Mouse (Mus musculus) liver, embryonic 11.5 days (tissue): ENCODE measurements at regions not wholly inside any gene's neighbourhood (a gene's known extent, or its start where the extent isn't known, plus 50 kb on each side); places are given as distances from the start of the nearest gene placed in this dataset.

Experiments
- ATAC-seq: fragments of 200-750 bp; cut with Nextera tagmentation; replicated peaks from 2 replicates; pipeline ENCODE4 v1.8.0; 2017; ENCODE audit warnings: moderate number of reproducible peaks, mild to moderate bottlenecking, moderate TSS enrichment, moderate library complexity; ENCODE audit not compliant: low FRiP score
- DNase-seq: peaks from one replicate; pipeline ENCODE4 v3.0.0-alpha.2; 2017; ENCODE audit warnings: low spot score
- H3K27ac ChIP-seq: fragments of 300-500 bp; sonication (generic); 2 replicates; pipeline ENCODE4 v1.5.1; 2014; ENCODE audit warnings: mild to moderate bottlenecking, low read depth, low read length, control low read depth
- H3K27me3 ChIP-seq: fragments of 300-500 bp; sonication (generic); replicated peaks from 2 replicates; pipeline ENCODE4 v1.6.1; 2014; ENCODE audit warnings: low read length, mixed read lengths; ENCODE audit not compliant: control insufficient read depth, insufficient read depth
- H3K36me3 ChIP-seq: fragments of 300-500 bp; sonication (generic); 2 replicates; pipeline ENCODE4 v1.6.1; 2014; ENCODE audit warnings: mild to moderate bottlenecking, low read length, moderate library complexity, mixed read lengths; ENCODE audit not compliant: control insufficient read depth, insufficient read depth
- H3K4me1 ChIP-seq: fragments of 300-500 bp; sonication (generic); replicated peaks from 2 replicates; pipeline ENCODE4 v1.6.1; 2014; ENCODE audit warnings: low read length, mixed read lengths; ENCODE audit not compliant: control insufficient read depth, insufficient read depth
- H3K4me2 ChIP-seq: fragments of 300-500 bp; sonication (generic); 2 replicates; pipeline ENCODE4 v1.6.1; 2014; ENCODE audit warnings: mild to moderate bottlenecking, control low read depth, moderate library complexity
- H3K4me3 ChIP-seq: fragments of 300-500 bp; sonication (generic); 2 replicates; pipeline ENCODE4 v1.5.1; 2014; ENCODE audit warnings: low read depth, low read length, control low read depth
- H3K9ac ChIP-seq: fragments of 300-500 bp; sonication (generic); 2 replicates; pipeline ENCODE4 v1.6.1; 2014; ENCODE audit warnings: low read depth, low read length, control low read depth
- H3K9me3 ChIP-seq: fragments of 300-500 bp; sonication (generic); 2 replicates; pipeline ENCODE4 v1.6.1; 2016; ENCODE audit warnings: low read length, inconsistent platforms, mixed read lengths; ENCODE audit not compliant: control insufficient read depth
- WGBS: fragments of 180-500 bp; shearing (Covaris S2); extraction: QIAGEN DNeasy Blood & Tissue Kit; methylation state at CpG from one replicate; pipeline ENCODE4 v1.1.7; 2014; 5-methylcytosine and 5-hydroxymethylcytosine counted together

DNA sequence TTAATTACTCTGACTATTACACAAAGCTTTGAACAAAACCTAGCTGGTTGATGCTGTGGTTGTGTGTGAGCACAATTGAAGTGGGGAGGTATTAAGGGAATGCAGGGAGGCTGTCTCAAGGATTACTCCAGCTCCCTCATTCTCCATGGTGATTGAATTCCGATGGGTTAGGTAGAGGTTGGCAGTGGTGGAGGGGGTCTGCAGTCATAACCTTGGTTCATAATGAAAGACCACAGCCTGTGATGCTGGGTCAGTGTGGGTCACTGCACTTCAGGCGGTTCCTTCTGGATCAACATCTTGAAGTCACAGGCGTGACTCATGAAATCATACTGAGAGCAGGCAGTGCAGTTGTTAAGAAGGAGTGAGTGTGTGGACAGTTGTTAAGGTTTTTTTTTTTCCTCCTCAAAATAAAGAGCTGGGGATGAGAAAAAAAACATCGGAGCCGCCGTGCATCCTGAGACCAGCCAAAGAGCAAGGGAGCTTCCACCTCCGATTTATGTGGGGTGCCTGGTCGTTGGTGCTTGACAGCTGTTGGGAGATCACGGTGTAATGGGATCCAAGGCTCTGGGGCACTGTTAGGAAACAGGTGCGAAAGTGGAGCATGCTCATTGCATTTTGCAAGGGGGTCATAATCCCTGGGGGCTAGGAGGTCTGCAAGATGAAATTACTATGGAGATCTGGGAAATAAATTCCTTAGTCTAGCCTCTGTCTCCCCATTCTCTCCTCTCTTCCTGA lies 161.5 kb upstream of the Cops8 start:
- Histone ChIP-seq H3K4me2 (no peak overlapping the region), H3K36me3 (no peaks in the 10 kb centered on the region), H3K9ac (no peak overlapping the region), H3K27me3 (no peaks in the 10 kb centered on the region), H3K9me3 (no peaks in the 10 kb centered on the region), H3K27ac (no peak overlapping the region), H3K4me3 (no peak overlapping the region), H3K4me1 (no peaks in the 10 kb centered on the region)
- 75% methylated on average over 10 of the region's 10 CpGs for WGBS
- no peak for DNase-seq
- ATAC-seq: no peak

DNA sequence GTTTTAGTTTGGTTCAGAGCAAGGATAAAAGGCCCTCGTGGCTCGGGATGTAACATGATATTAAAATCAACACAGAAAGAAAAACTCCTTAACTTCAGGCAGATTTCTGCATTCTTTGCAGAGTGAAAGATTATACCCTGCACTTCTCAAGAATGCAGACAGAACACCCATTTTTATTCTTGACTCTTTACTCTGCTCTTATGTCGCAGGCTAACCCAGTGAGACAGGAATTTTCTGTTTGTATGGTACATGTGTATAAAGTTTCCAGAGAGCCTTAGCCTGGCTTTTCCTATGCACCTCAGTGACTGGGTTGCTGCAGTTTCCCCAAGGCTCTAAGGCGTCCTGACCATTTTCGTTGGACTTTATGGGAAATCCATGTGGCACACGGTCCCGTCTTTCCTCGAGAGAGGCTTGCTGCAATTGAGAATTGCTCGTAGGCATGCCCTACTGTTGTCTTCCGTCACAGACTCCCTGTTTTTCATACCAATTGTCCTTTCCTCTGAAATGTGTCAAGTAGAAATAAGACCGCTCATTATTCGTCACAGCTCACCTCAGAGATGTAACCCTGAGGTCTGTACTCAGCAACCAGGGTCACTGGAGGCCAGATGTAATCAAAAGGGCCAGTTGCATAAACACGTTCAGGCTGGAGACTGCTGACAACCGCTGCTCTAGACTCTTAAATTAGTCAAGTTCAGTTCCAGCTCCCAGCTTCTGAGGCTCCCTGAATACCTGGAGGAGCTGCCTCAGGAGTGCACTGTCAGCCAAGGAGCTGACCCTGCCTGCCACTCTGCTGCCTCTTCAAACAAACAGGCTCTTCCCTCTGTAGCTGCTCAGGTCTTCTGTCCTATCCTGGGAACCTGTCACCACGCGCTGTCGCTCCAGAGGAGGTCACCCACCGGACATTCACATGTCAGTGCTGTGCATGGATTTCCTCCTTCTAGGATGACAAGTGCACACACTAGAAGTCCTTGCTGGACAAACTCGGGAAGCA lies 160.2 kb upstream of the Cops8 start:
- H3K4me2 ChIP-seq: no peak overlapping the region
- no peak overlapping the region for H3K9ac ChIP-seq
- no peaks in the 10 kb centered on the region for H3K27me3 ChIP-seq
- no peaks in the 10 kb centered on the region for H3K36me3 ChIP-seq
- no peak overlapping the region for H3K4me3 ChIP-seq
- DNase-seq (no peak), ATAC-seq (no peak)
- no peaks in the 10 kb centered on the region for H3K9me3 ChIP-seq
- no peaks in the 10 kb centered on the region for H3K4me1 ChIP-seq
- H3K27ac ChIP-seq: no peak overlapping the region
- 65% methylated on average over 19 of the region's 19 CpGs for WGBS

DNA sequence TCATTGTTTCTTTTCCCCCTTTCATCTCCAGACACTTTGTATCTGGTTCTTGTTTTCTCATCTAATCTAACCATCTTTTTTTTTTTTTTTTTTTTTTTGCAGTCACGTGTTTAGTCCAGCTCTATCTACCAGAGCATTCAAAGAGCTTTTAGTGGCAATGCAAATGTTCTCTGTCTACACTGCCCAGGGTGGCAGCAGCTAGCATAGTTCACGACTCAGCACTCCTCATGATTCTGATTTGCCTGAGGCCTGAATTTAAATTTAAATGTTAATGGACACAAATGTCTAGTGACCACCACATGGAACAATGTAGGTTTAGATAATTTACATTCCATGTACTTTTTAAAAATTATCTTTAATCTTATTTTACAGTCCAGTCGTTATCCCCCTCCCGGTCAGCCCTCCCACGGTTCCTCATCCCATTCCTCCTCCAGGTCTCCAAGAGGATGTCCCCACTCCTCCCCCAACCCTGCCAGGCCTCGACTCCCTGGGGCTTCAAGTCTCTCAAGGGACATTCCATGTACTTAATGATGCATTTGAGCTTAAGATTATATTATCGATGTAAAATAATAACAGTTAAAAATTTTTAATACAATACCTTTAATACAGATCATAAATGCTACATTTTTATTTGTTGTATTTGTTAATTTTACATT lies 153.1 kb upstream of the Cops8 start:
- no peak for DNase-seq
- Histone ChIP-seq H3K4me2 (no peak overlapping the region), H3K4me3 (no peak overlapping the region), H3K4me1 (no peaks in the 10 kb centered on the region), H3K27ac (no peak overlapping the region), H3K9me3 (no peaks in the 10 kb centered on the region), H3K9ac (no peak overlapping the region), H3K27me3 (no peaks in the 10 kb centered on the region), H3K36me3 (no peaks in the 10 kb centered on the region)
- no peak for ATAC-seq
- 53% methylated on average over 7 of the region's 7 CpGs for WGBS

DNA sequence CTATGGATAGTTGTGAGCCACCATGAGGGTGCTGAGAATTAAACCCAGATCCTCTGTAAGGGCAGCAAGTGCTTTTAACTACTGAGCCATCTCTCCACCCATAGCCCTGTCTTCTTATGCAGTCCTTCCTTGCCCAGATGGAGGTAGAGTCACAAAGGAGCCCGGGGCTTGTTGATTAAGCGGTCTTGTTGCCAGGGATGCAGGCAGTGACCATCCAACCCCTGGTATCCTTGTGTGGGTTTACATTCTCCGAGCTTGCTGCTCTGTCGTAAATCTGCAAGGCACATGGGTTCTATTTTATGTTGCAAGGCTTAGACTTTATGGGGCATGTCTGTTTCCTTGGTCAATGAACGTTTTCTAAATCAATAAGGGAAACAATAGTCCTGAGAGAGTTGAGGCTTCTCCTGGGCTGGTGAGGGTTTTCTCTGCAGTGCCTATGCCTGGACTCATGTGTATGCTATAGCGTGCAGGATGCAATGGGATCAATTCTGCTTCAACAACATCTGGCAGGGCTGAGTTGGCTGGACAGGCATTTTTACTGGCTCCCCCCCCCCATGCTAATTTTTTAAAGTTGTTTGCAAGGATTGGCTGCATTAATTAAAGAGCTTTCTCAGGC lies 150.7 kb upstream of the Cops8 start:
- 74% methylated on average over 6 of the region's 6 CpGs for WGBS
- no peaks in the 10 kb centered on the region for H3K36me3 ChIP-seq
- no peaks in the 10 kb centered on the region for H3K9me3 ChIP-seq
- H3K9ac ChIP-seq: no peak overlapping the region
- no peaks in the 10 kb centered on the region for H3K4me1 ChIP-seq
- DNase-seq: no peak
- no peak for ATAC-seq
- no peak overlapping the region for H3K27ac ChIP-seq
- no peaks in the 10 kb centered on the region for H3K27me3 ChIP-seq
- H3K4me3 ChIP-seq: no peak overlapping the region
- H3K4me2 ChIP-seq: no peak overlapping the region

DNA sequence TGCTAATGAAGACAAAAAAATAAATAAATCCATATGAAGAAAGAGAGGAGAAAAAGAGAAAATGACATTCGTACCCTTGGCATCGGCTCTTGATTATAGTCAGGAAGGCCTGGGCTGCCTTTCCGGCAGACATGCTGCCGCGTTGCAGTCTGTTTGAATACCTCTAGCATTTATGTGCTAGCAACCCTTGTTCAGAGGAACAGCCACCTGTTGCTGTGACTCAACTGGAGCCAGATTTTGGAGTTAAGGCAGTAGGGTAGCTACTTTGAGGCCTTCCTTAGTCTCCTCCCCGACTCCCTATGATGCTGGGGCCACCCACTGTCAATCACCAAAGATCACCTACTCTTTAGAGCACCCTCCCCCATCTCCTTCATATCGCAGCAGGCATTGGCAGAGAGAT lies 148.5 kb upstream of the Cops8 start:
- Histone ChIP-seq H3K27ac (no peak overlapping the region), H3K36me3 (no peaks in the 10 kb centered on the region), H3K4me2 (no peak overlapping the region), H3K9me3 (no peaks in the 10 kb centered on the region), H3K4me3 (no peak overlapping the region), H3K27me3 (no peaks in the 10 kb centered on the region), H3K9ac (no peak overlapping the region), H3K4me1 (peaks cover 4% of the 10 kb centered on the region; the same call in 1 of the 2 replicates)
- 62% methylated on average over 7 of the region's 7 CpGs for WGBS
- ATAC-seq (no peak), DNase-seq (no peak)

DNA sequence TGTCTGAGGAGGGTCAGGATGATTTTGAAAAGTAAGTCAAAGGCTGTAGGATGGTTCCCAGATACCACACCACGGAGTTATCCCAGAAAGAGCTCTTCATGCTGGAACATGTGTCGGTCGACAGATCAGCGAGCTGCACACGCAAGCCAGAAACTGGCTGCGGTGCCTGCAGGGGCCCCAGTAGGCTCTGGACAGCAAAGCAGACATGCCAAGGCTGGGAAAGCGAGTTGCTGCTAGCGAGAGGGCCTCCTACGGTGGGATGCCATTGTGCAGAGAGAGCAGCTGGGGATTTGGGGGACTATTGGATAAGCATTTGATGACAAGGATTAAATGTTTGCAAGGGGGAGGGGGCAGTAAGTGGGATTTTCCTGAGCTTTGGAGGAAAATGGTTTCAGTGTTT lies 145.4 kb upstream of the Cops8 start:
- Histone ChIP-seq H3K4me1 (peaks cover 4% of the 10 kb centered on the region; the same call in 1 of the 2 replicates), H3K27ac (no peak overlapping the region; the same call in 1 of the 2 replicates), H3K9ac (no peak overlapping the region), H3K9me3 (no peaks in the 10 kb centered on the region), H3K36me3 (no peaks in the 10 kb centered on the region), H3K27me3 (no peaks in the 10 kb centered on the region), H3K4me2 (no peak overlapping the region), H3K4me3 (no peak overlapping the region)
- no peak for ATAC-seq
- WGBS: 31% methylated on average over 9 of the region's 9 CpGs
- DNase-seq: no peak

DNA sequence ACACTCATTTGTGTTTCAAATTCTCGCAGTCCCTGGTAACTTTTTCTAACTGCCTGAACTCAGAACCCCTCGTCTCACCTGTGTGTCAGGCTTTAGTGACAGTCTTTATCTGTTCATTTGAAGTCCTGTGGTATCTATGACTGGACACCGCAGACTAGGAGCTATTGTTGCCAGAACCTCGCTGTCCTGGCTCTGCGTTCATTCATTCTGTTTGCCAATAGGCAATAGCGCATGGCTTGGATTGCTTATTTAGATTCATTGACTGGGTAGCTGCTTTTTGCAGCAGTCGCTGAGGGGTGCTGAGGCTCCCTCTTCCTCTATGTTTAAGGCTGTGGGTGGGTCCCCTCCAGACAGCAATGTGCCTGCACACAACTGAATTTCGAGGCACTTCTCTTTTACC lies 144.6 kb upstream of the Cops8 start:
- ATAC-seq (no peak), DNase-seq (no peak)
- H3K9ac ChIP-seq: no peak overlapping the region
- no peaks in the 10 kb centered on the region for H3K9me3 ChIP-seq
- 77% methylated on average over 8 of the region's 8 CpGs for WGBS
- H3K36me3 ChIP-seq: no peaks in the 10 kb centered on the region
- peaks cover 4% of the 10 kb centered on the region; the same call in 1 of the 2 replicates for H3K4me1 ChIP-seq
- H3K4me3 ChIP-seq: no peak overlapping the region
- no peak overlapping the region for H3K4me2 ChIP-seq
- no peaks in the 10 kb centered on the region for H3K27me3 ChIP-seq
- H3K27ac ChIP-seq: no peak overlapping the region

DNA sequence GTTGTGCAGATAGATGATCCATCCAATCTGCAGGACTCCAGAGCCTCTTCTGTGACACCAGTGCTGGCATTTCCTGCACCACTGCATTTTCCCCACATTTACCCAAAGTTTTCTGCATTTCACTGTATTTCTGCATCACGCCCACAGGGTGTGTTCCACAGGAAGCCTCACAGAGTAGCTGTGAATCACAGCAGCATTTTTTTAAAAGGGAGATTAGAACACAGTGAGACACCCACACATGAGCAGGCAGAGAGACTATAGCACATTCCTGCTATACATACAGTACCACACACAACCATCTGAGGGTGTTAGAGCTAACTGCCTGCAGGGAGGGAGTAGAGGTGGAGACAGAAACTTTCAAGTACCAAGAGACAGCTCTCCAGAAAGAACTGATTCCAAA lies 141.1 kb upstream of the Cops8 start:
- Histone ChIP-seq H3K9me3 (no peaks in the 10 kb centered on the region), H3K4me2 (no peak overlapping the region), H3K4me3 (no peak overlapping the region), H3K27me3 (no peaks in the 10 kb centered on the region), H3K36me3 (no peaks in the 10 kb centered on the region), H3K4me1 (peaks cover 4% of the 10 kb centered on the region; the same call in 1 of the 2 replicates), H3K9ac (no peak overlapping the region), H3K27ac (no peak overlapping the region)
- 72% methylated on average over 1 of the region's 1 CpGs for WGBS
- ATAC-seq (no peak), DNase-seq (no peak)
